Mouse (Mus musculus) 3134 (cell line): ENCODE measurements around the gene Xbp1.

ENCODE experiments used
- DNase-seq: peaks from one replicate; pipeline ENCODE4 v3.0.0-alpha.2; 2011; ENCODE audit warnings: low spot score; ENCODE audit not compliant: insufficient read length; ENCODE audit errors: extremely low read depth

Gene Xbp1

GRCm38 (mm10) chr11:5565596-5565995 is 45.1 kb downstream of the Xbp1 start:
- DNase-seq = no peak

DNA sequence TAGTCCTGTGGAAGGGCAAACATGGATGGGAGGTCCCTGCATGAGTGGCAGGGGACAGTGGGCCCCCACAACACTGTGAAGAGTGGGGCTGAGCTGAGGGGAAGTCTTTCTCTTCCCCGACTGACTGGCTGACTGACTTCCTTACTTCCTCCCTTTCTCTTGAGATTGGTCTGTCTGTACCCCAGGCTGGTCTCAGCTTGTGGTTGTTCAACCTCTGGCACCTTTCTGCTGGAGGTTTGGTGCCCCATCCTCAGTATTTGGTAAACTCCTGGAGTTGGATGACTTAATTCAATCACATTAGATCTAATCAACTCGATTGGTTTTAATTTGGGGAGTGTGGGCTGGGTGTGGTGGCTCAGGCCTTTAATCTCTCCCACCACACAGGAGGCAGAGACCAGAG is 46.0 kb downstream of the Xbp1 start:
- no peak for DNase-seq

GRCm38 (mm10) chr11:5567654-5568053 is 47.2 kb downstream of the Xbp1 start:
- no peak for DNase-seq

- DNase-seq = no peak
Measured at GRCm38 (mm10) chr11:5568082-5568481, 47.6 kb downstream of the Xbp1 start.

DNA sequence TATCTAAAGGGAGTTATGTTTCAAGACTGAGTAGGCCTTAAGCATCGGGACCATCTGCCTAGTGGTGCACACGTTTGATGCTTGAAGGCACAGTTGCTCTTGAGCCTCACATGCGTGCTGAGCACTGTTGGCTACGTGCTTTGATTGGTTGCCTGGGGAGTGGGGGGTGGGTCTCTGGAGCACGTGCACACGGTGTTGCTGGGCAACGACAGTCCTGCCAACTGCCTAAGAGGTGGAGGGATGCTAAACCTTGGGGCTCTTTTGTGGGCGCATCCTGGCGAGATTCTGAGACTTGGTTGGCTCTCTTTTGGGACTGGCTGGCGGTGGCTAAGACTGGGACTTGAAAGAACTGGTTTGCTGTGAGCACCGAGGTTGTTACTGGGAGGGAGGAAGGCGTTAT is 49.0 kb downstream of the Xbp1 start, which contains the start of gene Ankrd36:
TSS of gene Ankrd36 (plus strand) at position 211 of the 400 bp plus-strand sequence.
- no peak for DNase-seq

GRCm38 (mm10) chr11:5571856-5572255 is 51.4 kb downstream of the Xbp1 start:
- no peak for DNase-seq

GRCm38 (mm10) chr11:5573821-5574220 is 53.4 kb downstream of the Xbp1 start:
- DNase-seq = no peak

DNA sequence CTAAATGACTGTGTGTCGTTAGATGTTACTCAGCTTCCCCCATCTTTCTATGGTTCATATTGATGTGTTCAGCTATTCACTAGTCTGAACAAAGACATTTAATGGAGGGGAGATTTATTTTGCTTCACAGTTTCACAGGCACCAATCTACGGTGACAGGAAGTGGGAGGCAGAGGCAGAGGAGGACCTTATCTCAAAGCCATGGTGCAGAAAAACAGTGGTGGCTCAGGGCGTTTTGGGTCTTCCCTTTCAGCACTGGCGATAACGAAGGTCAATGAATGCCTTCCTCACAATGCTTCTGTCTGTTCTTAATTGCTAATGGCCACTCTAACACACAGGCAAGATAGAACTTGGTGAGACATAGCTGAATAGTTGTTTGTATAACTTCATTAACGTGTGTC is 54.6 kb downstream of the Xbp1 start:
- DNase-seq = no peak
